Mouse (Mus musculus): ENCODE measurements around the gene Calu. TPM values are rescaled to one million over a fixed set of nuclear protein-coding genes. Genes with fewer than 3 reads are reported as not detected.

Calu gene
- 113 and 123 TPM in 2 replicates for polyA plus RNA-seq (2015; fragmentation: Nextera tagmentation; extraction: Ambion mirVana)

DNA sequence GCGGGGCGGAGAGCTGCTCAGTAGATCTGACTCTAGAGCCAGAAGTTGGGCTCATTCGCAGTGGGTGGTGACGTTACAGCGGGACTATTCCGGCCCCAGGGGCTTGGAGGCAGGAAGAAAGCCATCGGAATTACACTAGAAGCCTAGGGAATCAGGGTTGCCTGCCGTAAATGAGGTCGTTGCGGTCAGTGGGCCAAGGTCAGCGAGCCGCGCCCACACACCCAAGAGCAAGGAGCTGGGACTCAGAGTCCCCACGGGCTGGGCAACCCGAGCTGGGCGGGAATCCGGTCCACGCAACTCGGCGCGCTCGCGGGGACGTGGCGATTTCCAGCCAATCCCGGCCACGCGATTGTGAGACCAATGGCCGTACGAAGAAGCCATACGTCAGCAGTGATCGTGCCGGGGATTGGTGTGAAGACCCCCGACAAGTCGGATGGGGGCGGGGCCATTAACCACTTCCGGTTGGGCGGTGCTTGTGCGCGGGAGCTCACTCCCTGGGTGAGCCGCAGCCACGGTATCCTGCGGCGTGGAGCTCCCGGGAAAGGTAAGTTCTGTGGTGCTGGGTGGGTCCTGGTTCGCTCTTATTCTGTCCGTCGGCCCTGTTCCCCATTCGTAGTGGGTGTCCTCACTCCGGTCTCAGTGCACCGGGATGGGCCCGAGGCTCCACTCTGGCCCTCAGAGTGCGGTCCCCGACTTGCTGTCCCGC is at the start of gene Calu:
Calu (plus strand) TSS at position 405 of the 706 bp plus-strand sequence.

GRCm38 (mm10) chr6:29318879-29319278 is 29.0 kb upstream of the Calu start, which contains the start of gene Fam71f1:
Fam71f1 (plus strand) TSS chr6:29319140.

GRCm38 (mm10) chr6:29388052-29388518 is 40.2 kb downstream of the Calu start, which contains the start of gene Opn1sw:
Opn1sw (minus strand) TSS chr6:29388468.

GRCm38 (mm10) chr6:29395910-29396713 is 48.2 kb downstream of the Calu start, which contains the start of gene Ccdc136:
Ccdc136 (plus strand) TSS chr6:29396309.

Small RNA genes within 50 kb of the gene (microRNA-seq; reads per million reads assigned to microRNA genes)
- not detected for gene Gm26220
- gene Gm44354: not detected

Other genes starting within 250 kb of the Calu start
- 19.6 TPM in 2 replicates for gene Rbm28, start 183.1 kb upstream of the Calu start, polyA plus RNA-seq (2015; fragmentation: Nextera tagmentation; extraction: Ambion mirVana)
- 21.4 and 21.7 TPM in 2 replicates for gene Prrt4, start 168.5 kb upstream of the Calu start, polyA plus RNA-seq (2015; fragmentation: Nextera tagmentation; extraction: Ambion mirVana)
- gene Impdh1, start 131.7 kb upstream of the Calu start, polyA plus RNA-seq (2015; fragmentation: Nextera tagmentation; extraction: Ambion mirVana): 66.4 and 77.1 TPM in 2 replicates
- 21.2 and 22.3 TPM in 2 replicates for gene Hilpda, start 75.6 kb upstream of the Calu start, polyA plus RNA-seq (2015; fragmentation: Nextera tagmentation; extraction: Ambion mirVana)
- gene Fam71f2, start 68.5 kb upstream of the Calu start, polyA plus RNA-seq (2015; fragmentation: Nextera tagmentation; extraction: Ambion mirVana): 0.25 and 0.32 TPM in 2 replicates
- not detected in 2 replicates for gene Fam71f1, start 28.9 kb upstream of the Calu start, polyA plus RNA-seq (2015; fragmentation: Nextera tagmentation; extraction: Ambion mirVana)
- gene Opn1sw, start 40.4 kb downstream of the Calu start, polyA plus RNA-seq (2015; fragmentation: Nextera tagmentation; extraction: Ambion mirVana): 0.43 and 0.62 TPM in 2 replicates
- gene Ccdc136, start 48.2 kb downstream of the Calu start, polyA plus RNA-seq (2015; fragmentation: Nextera tagmentation; extraction: Ambion mirVana): 76.6 and 87.2 TPM in 2 replicates
- gene Flnc, start 85.2 kb downstream of the Calu start, polyA plus RNA-seq (2015; fragmentation: Nextera tagmentation; extraction: Ambion mirVana): 3.0 and 3.3 TPM in 2 replicates
- 399 and 411 TPM in 2 replicates for gene Atp6v1f, start 119.6 kb downstream of the Calu start, polyA plus RNA-seq (2015; fragmentation: Nextera tagmentation; extraction: Ambion mirVana)
- not detected in 2 replicates for gene Atp6v1fnb, start 123.4 kb downstream of the Calu start, polyA plus RNA-seq (2015; fragmentation: Nextera tagmentation; extraction: Ambion mirVana)
- 8.4 and 13.4 TPM in 2 replicates for gene Kcp, start 159.9 kb downstream of the Calu start, polyA plus RNA-seq (2015; fragmentation: Nextera tagmentation; extraction: Ambion mirVana)
- gene Irf5, start 178.6 kb downstream of the Calu start, polyA plus RNA-seq (2015; fragmentation: Nextera tagmentation; extraction: Ambion mirVana): 3.1 and 3.7 TPM in 2 replicates

Data from neural tube, postnatal 0 days (tissue).